In genomic region chr4:153956569-153957405, GRCm38 (mm10) we compare ENCODE assay signal across 8 mouse cellular contexts. TPM values are rescaled to one million over a fixed set of nuclear protein-coding genes. Genes with fewer than 3 reads are reported as not detected.
A peak's percentile ranks its signal among the peaks of the same experiment; 100 is the strongest.
DNase-seq lines count a peak whose midpoint lies in the region; ATAC-seq and TF ChIP-seq lines count a peak whose summit lies in the region.

A430005L14Rik (plus strand) TSS chr4:153957237.

- H3K9ac ChIP-seq in hindbrain, postnatal 0 days (replicated peaks; ENCODE audit: low read length) = peak within 1 kb of the TSS; percentile 76

- peak within 1 kb of the TSS; percentile 78 for H3K4me3 ChIP-seq in gastrocnemius, adult 2 months
- peak within 1 kb of the TSS; percentile 72 for H3K4me3 ChIP-seq in hindbrain, postnatal 0 days (ENCODE audit: low read length)
- peak within 1 kb of the TSS; percentile 81 for H3K4me3 ChIP-seq in left cerebral cortex, adult 2 months

- peak; percentile 98 for DNase-seq in ZHBTc4 (ENCODE audit: low read depth, low spot score)
- peak; percentile 99 for DNase-seq in gastrocnemius, adult 2 months
- DNase-seq in hindbrain, postnatal 0 days (ENCODE audit: low spot score) = peak; percentile 99
- DNase-seq in left cerebral cortex, adult 2 months (ENCODE audit: extremely low spot score in 1 of 2, low spot score in 2 of 2) = peak; percentile 98
- DNase-seq in right cerebral cortex, adult 2 months (ENCODE audit: low spot score in 2 of 2) = peak; percentile 96 to 97
- peak; percentile 97 for DNase-seq in urinary bladder, postnatal 14 days (ENCODE audit: low spot score)

- H3K36me3 ChIP-seq in hindbrain, postnatal 0 days (ENCODE audit: insufficient read depth, low read length) = peaks cover 20% of the 10 kb centered on the region

- ATAC-seq in common myeloid progenitor, adult 5-6 weeks (replicated peaks; ENCODE audit: low read depth, poor library complexity, severe bottlenecking) = peak; percentile 87
- ATAC-seq in hindbrain, postnatal 0 days = peak; percentile 97
- ATAC-seq in megakaryocyte, adult 5-6 weeks (ENCODE audit: poor library complexity, severe bottlenecking) = peak; percentile 92

- H3K4me2 ChIP-seq in hindbrain, postnatal 0 days (ENCODE audit: low read depth, low read length) = peak within 1 kb of the TSS; percentile 71

- intact Hi-C loops in gastrocnemius, adult 2 months (cut with DNase I) = no loop called here
- intact Hi-C loops in left cerebral cortex, adult 2 months (cut with DNase I) = loop anchor here (1.0 kb wide), 1 partner anchor 18 kb away; no protein-coding TSS in a partner anchor

- no peak for TF ChIP-seq CTCF in gastrocnemius, adult 2 months (IDR thresholded peaks at IDR 0.05)
- TF ChIP-seq CTCF in hindbrain, postnatal 0 days (IDR thresholded peaks at IDR 0.05; ENCODE audit: low read depth) = peak; percentile 30
- TF ChIP-seq CTCF in left cerebral cortex, adult 2 months (IDR thresholded peaks at IDR 0.05) = no peak; the same call in 1 of the 2 replicates

- H3K9me3 ChIP-seq in hindbrain, postnatal 0 days (ENCODE audit: low read length) = no peaks in the 10 kb centered on the region

- H3K27ac ChIP-seq in gastrocnemius, adult 2 months = peak within 1 kb of the TSS; percentile 89
- H3K27ac ChIP-seq in hindbrain, postnatal 0 days = peak within 1 kb of the TSS; percentile 90
- peak within 1 kb of the TSS; percentile 94 for H3K27ac ChIP-seq in left cerebral cortex, adult 2 months

- H3K4me1 ChIP-seq in hindbrain, postnatal 0 days (ENCODE audit: insufficient read depth, low read length) = peaks cover 10% of the 10 kb centered on the region

- H3K27me3 ChIP-seq in hindbrain, postnatal 0 days (ENCODE audit: insufficient read depth, low read length) = no peaks in the 10 kb centered on the region

- WGBS in hindbrain, postnatal 0 days = 2% methylated on average over 60 of the region's 67 CpGs

RNA-seq across cellular contexts. Expression of gene A430005L14Rik, which starts in this region (rescaled TPM):
- total RNA-seq in common myeloid progenitor, adult 5-6 weeks (2017) = 49.7 and 53.8 TPM in 2 replicates
- total RNA-seq in gastrocnemius, adult 2 months (2021) = 10 to 100 TPM; 16.6 to 17.9 TPM
- 18.9 and 47.4 TPM in 2 replicates for total RNA-seq in hindbrain, postnatal 0 days (2014; rRNA removed)
- 45.3 and 48.2 TPM in 2 replicates for polyA plus RNA-seq in hindbrain, postnatal 0 days (2015; fragmentation: Nextera tagmentation; extraction: Ambion mirVana)
- total RNA-seq in left cerebral cortex, adult 2 months (2021) = 10 to 100 TPM; 24.5 to 24.9 TPM
- total RNA-seq in megakaryocyte, adult 5-6 weeks (2015) = 38.8 and 52.5 TPM in 2 replicates
- 35.3 and 35.9 TPM in 2 replicates for total RNA-seq in megakaryocyte, adult 5-6 weeks (2017)

Comparison
In these comparisons a context has a peak if more than half of its experiments do, and no peak if none do; other contexts are left out.
1. Peak in every context shown above with its lines: DNase-seq, ATAC-seq, H3K4me3 ChIP-seq and H3K27ac ChIP-seq.